Mouse (Mus musculus) neural tube, embryonic 10.5 days (tissue): ENCODE measurements around the gene Nfe2l2.
"Not testable (repeated sequence)": the region's sequence is repeated elsewhere in the genome, so short reads cannot be mapped to it uniquely, and the experiment has no call there.

Source experiments
- DNase-seq: peaks from one replicate; pipeline ENCODE4 v3.0.0-alpha.2; 2017; ENCODE audit warnings: low spot score; ENCODE audit errors: extremely low spot score

Nfe2l2 gene

DNA sequence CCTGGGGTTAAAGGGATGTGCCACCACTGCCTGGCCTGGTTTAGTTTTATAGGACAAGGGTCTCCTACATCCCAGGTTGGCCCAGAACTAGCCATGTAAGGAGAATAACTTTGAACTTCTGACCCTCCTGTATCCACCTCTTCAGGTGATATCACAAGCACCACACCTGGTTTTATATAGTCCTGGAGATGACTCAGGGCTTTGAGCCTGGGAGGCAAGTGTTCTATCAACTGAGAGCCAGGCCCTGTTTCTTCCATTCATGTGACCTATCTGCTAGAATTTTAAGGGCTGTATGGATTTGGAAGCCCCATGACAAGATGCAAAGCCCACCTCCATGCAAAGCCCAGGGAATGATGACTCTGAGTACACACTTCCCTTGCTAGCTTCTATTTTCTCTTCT, 51.3 kb downstream of the Nfe2l2 start:
- no peak for DNase-seq

DNA sequence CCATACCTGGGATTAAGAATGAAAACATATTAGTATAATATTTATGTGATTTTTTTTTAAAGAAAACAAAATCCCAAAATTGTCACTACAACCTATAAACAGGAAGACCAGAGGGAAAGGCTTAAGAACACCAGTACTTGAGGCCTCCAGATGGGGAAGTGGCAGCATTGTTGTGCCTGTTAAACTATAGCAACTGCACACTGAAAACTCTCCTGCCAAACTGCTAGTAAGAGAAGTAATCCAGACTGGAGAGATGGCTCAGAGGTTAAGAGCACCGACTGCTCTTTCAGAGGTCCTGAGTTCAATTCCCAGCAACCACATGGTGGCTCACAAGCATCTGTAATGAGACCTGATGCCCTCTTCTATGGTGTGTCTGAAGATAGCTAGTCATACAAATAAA, 54.0 kb downstream of the Nfe2l2 start:
- DNase-seq = no peak

DNA sequence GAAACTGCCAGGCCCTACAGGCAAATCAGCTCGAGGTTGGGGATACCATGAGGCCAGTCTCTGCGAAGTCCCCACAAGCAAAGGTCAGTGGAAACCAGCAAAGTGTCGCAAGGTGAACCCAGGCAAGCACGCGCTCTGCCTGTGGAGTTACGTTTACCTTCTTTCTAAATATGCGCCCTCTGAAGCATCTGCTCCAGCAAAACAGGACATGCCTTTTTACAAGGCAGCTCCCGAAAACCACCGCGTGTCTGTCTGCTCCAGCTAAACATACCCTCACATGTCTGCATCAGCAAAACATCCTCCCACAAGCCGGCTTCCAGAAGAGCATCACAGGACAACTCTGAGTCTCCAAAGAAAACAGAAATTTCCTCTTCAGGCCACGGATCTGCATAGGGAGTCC, 59.2 kb downstream of the Nfe2l2 start:
- DNase-seq = no peak

DNA sequence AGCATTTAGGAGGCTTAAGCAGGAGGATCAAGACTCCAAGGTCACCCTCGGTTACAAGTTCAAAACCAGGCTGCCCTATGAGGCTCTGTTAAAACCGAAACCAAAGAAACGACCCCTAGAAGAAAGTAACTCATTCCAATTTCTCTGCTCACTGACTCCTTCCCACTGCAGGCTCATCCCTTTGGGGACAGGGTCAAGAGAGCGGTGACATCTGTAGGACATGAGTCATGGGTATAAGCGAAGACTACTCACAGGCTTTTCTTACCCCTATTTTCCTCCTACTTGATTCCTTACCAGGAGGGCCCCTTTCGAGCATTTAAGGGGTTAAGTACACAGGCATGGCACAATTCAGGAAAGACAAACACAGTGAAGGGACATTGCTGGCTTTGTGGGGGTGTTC, 60.5 kb downstream of the Nfe2l2 start:
- DNase-seq = no peak

DNA sequence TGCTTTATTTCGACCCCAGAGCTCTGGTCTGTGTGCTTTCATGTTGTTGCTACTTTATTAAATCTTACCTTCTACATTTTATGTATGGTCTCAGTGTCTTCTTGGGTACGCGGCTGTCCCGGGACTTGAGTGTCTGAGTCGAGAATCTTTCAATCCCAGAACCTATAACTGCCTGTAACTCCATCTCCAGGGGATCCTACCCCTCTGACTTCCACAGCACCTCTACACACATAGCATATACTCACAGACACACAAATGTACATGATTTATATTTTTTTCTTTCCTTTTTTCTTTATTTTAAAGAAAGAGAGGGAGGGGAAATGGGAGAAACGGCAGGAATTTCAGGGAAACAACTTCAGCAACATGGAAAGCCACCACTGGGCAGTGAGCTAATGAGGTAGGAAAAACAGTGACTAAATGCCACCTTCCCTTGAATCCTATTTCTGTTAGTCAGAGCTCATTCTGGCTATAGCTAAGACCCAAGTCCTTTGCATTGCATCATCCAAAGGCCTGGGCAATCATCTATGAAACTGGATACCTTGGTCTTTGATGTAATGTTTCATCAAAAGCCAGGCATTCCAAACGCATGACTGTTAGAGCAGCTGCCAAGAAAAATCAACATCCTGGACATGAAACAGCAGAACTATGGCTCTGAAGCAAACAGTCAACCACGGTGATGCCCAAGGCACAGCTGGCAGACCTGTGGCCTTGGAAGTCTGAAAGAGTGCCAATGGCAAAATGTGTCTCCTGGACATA, 61.5 kb downstream of the Nfe2l2 start:
- no peak for DNase-seq

DNA sequence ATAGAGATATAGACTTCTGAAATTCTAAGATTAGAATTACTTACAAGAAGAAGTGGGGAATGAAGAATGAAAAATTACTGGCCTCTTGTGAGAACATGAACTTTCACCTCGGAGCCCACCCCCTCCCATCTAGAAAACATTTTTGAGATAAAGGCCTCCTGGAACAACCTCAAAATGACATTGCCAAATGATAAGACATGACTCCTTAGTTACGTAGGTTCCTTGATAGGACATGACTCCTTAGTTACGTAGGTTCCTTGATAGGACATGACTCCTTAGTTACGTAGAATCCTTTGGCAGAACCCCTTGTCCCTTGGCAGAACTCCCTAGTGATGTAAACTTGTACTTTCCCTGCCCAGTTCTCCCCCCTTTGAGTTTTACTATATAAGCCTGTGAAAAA, 62.1 kb downstream of the Nfe2l2 start:
- DNase-seq = not testable (repeated sequence)

DNA sequence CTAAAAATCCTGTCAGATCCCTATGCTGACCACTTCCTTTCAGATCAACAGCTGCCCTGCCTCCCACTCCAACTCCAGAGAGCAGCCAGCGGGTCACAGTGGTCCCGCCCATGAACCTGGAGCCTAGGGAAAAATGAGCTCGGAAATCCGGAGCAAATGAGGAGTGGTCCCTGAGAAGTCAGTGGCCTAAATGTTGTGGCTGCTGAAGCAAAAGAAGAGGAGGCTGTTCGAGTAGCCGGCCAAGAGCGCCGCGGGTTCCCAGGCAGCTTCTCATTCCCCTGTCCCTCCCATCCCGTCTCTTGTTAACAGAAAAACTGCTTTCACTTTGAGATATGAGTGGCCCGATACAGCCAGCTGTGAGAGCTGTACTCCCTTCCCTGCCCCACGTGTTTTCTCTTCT, 64.9 kb downstream of the Nfe2l2 start:
- not testable (repeated sequence) for DNase-seq

DNA sequence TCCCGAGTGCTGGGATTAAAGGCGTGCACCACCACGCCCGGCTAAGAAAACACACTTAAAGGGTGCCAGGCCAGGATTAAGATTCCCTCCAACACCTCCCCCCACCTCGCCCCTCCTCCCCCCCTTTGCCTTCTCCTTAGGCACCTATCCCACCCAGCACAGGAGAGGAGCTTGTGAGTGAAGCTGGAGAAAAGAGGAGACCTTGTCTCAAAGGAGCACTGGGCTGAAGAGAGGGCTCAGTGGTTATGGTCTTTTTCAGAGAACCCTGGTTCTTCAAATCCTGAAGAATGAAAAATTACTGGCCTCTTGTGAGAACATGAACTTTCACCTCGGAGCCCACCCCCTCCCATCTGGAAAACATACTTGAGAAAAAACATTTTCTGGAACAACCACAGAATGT, 66.6 kb downstream of the Nfe2l2 start:
- not testable (repeated sequence) for DNase-seq

DNA sequence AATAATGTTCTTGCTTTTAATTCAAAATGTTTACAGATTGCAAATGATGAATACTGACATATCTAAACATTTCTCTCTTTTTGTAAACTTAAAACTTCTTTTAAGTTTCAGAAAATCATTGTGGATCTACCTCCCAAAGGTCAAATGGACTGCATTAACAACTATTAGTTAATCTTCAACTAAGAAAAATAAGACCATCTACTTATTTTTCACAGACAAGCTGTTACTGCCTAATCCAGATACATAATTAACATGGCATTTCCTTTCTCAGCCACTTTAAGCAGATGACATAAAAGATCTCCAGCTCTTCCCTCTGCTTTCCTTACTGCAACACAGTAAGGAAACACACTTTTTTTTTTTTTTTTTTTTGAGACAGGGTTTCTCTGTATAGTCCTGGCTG, 67.1 kb downstream of the Nfe2l2 start:
- DNase-seq = no peak

DNA sequence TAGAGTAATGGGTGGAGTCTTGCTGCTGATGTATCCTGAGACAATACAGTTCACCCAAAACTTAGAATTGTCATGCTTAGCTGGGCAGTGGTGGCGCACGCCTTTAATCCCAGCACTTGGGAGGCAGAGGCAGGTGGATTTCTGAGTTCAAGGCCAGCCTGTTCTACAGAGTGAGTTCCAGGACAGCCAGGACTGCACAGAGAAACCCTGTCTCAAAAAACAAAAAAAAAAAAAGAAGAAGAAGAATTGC, 67.5 kb downstream of the Nfe2l2 start:
- not testable (repeated sequence) for DNase-seq

DNA sequence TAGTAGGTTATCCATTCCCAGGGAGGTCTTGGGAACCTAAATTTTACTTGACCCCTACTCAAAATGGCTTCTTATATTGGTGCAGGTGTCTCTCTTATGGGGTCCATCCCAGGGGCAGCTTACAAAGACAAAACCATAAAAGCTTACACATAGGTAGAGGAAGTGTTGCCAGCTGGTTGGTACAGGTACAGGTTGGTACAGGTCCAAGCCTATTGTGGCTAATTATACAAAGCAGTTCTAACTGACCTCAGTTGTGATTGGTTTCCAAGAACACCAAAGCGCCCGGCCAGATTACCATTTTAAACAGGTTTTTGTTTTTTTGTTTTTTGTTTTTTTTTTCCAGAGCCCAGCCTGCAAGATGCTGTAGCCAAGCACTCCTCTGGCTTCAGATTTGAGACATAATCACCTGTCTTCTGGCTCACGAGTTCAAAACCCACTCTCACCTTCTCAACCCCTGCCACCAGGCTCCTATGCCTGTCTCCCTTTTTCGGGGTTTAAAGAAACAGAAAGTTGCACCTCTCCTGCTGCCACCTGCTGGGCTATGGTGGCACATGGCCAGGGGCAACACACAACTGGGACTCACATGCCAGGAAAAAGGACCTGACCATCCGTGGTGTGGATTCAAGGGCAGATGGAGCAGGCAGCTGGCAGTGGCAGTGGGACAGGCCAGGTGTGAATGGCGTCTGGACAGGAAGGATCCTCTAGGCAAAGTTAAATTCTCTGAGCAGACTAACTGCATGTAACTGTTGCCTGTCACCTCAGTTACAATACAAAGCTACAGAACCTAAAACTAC, 68.0 kb downstream of the Nfe2l2 start:
- DNase-seq = no peak

DNA sequence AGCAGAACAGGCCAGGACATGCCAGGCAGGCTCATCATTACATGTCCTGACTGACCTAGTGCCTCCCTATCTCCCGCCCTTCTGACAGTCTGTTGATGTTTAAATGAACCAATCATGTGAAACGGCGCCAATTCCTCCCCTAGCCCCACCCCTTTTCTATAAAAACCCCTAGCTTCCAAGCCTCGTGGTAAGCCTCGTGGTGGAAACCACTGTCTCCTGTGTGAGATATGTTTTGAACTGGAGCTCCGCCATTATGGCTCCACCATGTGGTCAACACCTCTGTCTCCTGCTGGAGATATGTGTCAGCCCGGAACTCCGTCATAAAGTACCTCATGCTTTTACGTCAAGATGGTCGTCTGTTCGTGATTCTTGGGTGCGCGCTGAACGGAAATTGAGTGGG, 70.0 kb downstream of the Nfe2l2 start:
- not testable (repeated sequence) for DNase-seq

DNA sequence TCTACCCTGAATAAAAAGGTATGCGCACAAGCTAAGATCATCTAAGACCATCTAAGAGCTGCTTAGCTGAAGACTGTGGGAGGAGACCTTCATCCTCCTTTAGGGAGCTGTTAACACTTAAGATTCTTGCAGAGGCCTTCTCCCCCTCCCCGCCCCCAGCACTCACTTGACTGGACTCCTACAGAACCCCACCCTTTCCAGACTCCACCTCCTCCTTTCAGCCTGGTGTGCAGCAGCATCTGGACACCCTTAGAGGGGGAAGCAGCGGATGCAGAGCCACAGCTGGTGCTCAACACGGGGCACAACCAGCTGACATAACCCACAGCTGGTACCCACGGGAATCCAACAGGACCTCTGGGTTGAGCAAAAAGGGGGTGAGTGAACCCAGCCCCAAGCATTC, 70.7 kb downstream of the Nfe2l2 start:
- no peak for DNase-seq

DNA sequence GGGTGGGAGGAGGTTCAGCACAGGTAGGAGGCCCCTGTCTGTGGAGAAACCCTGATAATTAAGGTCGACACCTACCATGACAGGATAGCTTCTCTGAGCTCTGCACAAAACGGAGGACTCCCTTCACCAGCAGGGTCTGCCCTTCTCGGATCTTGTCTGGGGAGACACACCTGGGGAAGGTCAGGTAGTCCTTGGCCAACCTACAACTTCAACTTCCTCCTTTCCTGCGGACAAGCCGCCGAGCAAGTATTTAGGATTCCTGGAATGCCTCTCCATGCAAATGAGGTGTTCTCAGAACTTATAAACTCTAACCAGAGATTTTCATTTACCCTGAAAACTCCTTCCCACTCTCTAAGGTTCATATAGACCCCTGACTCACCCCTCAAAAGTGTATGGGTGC, 71.1 kb downstream of the Nfe2l2 start:
- DNase-seq = no peak

DNA sequence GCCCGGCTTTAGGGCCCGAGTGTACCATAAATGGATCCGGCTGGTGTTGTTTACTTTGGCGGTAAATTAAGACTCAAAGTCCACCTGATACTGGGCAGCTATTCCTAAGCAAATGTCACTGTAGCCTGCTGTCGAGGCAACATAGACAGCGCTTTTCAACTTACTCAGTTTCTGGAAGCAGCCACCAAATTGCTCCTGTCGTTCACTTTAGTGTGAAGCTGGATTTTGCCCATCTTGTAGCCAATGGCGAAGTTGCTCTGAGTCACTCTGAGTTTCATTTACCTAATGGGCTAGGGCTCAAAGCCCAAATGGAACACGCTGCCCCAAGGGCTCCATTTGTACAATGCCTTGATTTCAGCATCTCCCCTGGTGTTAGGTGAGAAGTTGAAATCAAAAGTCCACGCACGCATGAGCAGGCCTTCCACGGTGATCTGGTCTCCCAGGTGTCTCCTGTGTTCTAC, 71.7 kb downstream of the Nfe2l2 start:
- DNase-seq = no peak

DNA sequence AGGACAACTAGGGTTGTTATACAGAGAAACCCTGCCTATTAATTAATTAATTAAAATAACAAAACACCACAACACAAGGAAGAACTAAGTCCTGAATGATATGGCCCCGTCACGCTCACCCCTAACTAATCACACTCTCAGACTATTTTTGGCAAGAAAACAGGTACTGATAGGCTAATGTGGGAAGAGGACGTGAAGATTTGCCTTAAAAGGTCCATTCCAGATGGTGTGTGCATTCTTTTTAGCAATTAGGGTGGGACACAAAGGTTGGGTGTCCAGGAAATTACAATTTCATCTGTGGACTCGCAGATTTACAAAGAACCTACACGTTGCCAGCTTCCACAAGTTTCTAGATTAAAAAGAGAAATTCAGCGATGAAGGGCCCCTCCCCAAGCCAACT, 72.4 kb downstream of the Nfe2l2 start:
- DNase-seq = no peak

DNA sequence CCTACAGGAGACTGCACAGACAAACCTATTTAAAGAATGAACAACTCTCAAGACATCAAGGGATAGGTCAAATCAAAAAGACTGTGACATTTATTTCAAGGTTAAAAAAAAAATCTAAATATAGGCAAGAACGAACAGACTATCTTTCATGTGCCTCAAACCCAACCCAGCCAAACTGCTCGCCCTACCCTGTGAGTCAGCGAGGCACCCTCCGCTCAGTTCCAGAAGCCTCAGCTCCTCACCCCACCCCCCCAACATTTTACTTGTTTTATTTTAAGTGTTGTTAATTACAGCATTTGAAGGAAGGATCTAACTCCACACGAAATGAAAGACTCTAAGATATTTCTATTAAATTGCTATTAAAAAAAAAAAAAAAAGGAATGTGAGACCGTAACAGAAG, 73.0 kb downstream of the Nfe2l2 start:
- DNase-seq = no peak

DNA sequence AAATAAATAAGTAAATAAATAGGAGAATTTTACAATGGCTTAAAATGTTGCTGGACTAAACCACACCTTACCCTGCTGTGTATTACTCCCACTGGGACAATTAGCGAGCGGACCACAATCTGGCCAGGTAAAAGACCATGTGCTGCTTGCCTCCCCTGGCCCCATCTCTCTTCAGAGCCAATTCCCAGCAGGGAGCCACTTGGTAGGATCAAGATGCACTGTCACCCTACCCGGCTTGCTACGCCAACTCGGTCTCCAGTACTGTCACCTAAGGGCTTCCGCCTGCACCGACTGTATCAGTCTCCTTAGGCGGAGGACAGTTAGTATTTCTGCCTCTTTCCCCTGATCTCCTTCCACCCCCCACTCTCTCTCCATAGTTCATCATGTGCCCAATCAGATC, 76.0 kb downstream of the Nfe2l2 start:
- DNase-seq = no peak

DNA sequence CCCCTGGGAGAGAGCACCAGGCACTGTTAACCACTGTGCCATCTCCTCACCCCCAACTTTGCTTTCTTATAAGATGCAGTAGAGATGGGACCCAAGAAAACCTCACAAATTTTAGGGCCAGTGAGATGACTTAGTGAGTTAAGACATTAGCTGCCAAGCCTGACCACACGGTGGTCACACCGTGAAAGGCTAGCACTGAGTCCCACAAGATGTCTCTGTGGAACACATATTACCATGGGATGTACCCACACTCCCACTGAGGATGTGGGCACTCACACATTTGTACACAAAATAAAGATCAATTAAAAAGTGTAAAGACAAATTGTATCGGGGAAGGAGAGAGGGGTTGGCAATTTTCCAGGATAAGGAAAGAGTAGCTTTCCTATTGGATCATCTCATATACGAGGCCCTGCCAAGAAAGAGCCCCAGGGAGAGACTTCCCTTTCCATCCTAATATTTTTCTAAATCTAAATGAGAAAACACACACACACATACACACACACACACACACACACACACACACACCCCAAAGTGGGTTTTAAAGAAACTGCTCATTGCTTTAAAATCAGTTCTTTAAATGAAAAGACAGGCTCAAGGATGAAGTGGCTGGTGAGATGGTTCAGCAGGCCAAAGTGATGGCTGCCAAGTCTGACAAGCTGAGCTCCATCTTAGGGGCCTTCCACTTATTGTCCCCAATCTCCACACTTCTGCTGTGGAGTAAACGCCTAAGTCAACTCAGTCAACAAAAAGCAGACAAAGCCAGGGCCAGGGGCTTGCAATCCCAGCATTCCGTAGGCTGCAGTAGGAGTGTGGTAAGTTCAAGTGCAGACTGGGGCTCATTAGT, 77.6 kb downstream of the Nfe2l2 start:
- DNase-seq = no peak
